Mouse (Mus musculus) retina, postnatal 7 days (tissue): ENCODE measurements around the gene Dhrs7c.

ENCODE experiments used
- DNase-seq: peaks from one replicate; pipeline ENCODE4 v3.0.0-alpha.2; 2012; ENCODE audit warnings: low read depth, low spot score

Gene Dhrs7c

DNA sequence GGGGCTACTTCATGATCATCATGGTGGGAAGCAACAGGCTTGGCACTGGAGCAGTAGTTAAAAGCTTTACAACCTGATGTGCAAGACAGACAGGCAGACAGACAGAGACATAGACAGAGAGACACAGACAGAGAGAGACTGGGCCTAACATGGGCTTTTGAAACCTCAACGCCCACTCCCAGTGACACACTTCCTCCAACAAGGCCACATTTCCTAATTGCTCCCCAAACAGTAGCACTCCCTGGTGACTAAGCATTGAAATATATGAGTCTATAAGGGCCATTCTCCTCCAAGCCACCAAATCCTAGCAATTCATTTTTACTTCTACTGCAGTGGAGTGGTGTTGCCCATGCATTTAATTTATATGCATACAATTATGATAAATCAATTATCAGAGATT is 41.8 kb downstream of the Dhrs7c start:
- DNase-seq = no peak

GRCm38 (mm10) chr11:67845193-67845592 is 47.2 kb downstream of the Dhrs7c start:
- no peak for DNase-seq

DNA sequence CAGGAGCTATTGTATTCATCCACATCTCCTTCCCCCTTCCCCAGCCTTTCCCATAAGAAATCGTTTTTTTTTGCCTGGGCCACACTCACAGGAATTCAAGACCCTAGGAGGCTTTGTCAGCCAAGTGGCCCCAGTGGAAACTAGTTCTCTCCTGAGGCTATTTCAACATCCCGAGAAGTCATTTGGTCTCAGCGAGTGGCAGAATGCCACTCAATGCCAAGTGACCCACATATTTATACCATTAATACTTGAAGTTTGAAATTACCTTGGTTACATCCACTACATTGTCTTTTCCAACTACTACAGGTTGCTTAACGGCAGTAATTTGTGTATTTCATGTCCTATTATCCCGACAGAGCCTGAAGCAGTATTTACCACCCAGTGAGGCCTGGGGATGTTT is 53.8 kb downstream of the Dhrs7c start:
- no peak for DNase-seq

GRCm38 (mm10) chr11:67853996-67854395 is 56.0 kb downstream of the Dhrs7c start:
- no peak for DNase-seq

GRCm38 (mm10) chr11:67855035-67855434 is 57.0 kb downstream of the Dhrs7c start:
- no peak for DNase-seq

GRCm38 (mm10) chr11:67858518-67858917 is 60.5 kb downstream of the Dhrs7c start:
- no peak for DNase-seq

DNA sequence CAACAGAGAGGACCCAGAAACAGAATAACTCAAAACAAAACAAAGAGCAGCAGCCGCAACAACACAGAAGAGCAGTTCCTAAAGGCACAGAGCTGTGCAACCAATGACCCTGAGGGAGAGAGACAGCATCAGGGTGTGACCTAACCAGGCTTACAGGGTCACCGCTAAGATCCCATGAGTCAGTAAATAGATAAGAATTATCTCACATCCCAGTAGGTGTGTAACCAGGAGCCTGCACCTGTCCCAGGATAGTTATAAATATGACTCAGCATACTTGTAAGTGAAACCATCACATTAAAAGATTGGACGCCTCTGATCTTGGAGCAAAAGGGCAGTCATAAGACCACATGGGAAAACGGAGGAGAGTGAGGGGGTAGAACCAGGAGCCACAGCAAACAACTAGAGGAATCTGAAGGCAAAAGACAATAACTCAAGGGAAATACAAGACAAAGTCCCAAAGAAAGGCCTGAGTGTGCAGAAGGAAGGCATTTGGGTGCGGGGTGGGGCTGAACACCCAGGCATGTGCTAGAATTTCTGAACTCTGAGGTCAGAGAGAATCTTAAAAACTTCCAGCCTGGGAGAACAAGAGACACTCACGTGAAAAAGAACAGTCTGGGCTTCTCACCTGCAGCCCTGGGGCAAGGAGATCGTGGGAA is 62.9 kb downstream of the Dhrs7c start:
- DNase-seq = no peak

DNA sequence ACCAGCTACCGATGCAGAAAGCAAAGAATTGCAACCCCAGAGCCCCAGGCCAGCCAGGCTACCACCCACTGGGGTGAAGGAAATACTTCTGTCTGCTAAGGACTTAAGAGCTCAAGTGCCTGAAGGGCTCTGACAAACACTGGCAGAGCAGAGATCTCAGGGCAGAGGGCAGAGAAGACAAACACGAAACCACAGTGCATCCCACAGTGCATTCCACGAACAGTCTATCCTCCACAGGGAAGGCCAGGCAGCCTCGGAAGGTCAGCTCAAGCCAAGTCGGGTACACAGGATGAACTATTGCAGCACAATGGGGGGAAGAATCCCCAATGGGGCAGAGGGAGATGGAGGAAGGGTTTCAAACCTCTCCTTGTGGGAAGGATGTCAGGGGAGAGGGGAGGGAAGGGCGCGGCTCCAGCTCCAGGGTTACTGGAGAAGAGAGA is 63.4 kb downstream of the Dhrs7c start:
- DNase-seq = no peak

DNA sequence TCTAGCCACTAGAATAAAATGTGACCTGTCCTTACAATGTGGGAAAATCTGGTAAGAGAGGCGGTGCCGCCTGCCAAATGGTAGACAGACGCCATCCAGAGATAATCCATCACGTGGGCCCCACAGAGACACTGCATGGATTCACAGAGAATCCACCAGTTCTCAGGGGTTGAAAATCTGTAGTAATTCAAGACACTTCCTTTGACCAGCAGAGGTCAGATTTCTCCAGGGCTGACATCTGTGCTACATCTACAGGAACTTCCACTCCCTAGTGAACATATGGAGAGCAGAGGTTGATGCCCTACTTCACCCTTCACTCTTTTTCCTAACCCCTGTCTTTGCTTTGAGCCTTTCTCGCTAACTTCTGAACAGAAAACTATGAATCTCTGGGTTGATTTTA is 67.1 kb downstream of the Dhrs7c start:
- no peak for DNase-seq
